Mouse (Mus musculus) forebrain, embryonic 12.5 days (tissue): ENCODE measurements around the gene Gm8180. TPM values are rescaled to one million over a fixed set of nuclear protein-coding genes. Genes with fewer than 3 reads are reported as not detected.
"Not testable (repeated sequence)": the region's sequence is repeated elsewhere in the genome, so short reads cannot be mapped to it uniquely, and the experiment has no call there.

ENCODE experiments used
- ATAC-seq: fragments of 200-750 bp; cut with Nextera tagmentation; 2 replicates; pipeline ENCODE4 v1.8.0; 2017; ENCODE audit warnings: moderate TSS enrichment; ENCODE audit not compliant: low FRiP score
- H3K27ac ChIP-seq: fragments of 300-500 bp; sonication (generic); 2 replicates; pipeline ENCODE4 v1.5.1; 2016; ENCODE audit warnings: mild to moderate bottlenecking
- H3K27me3 ChIP-seq: fragments of 300-500 bp; sonication (generic); 2 replicates; pipeline ENCODE4 v1.6.1; 2016; ENCODE audit warnings: mild to moderate bottlenecking
- H3K36me3 ChIP-seq: fragments of 300-500 bp; sonication (generic); replicated peaks from 2 replicates; pipeline ENCODE4 v1.6.1; 2016; ENCODE audit warnings: mild to moderate bottlenecking
- H3K4me1 ChIP-seq: fragments of 300-500 bp; sonication (generic); 2 replicates; pipeline ENCODE4 v1.6.1; 2016
- H3K4me2 ChIP-seq: fragments of 300-500 bp; sonication (generic); 2 replicates; pipeline ENCODE4 v1.6.1; 2016; ENCODE audit warnings: mild to moderate bottlenecking, moderate library complexity
- H3K4me3 ChIP-seq: fragments of 300-500 bp; sonication (generic); replicated peaks from 2 replicates; pipeline ENCODE4 v1.5.1; 2016; ENCODE audit warnings: mild to moderate bottlenecking
- H3K9ac ChIP-seq: fragments of 300-500 bp; sonication (generic); 2 replicates; pipeline ENCODE4 v1.6.1; 2016; ENCODE audit warnings: mild to moderate bottlenecking
- H3K9me3 ChIP-seq: fragments of 300-500 bp; sonication (generic); 2 replicates; pipeline ENCODE4 v1.6.1; 2016
- WGBS: fragments of 180-500 bp; shearing (Covaris S2); methylation state at CpG from one replicate; pipeline ENCODE4 v1.1.7; 2016; 5-methylcytosine and 5-hydroxymethylcytosine counted together
- polyA plus RNA-seq: library from polyadenylated mRNA; unstranded; fragments of >200 nt; fragmentation: Nextera tagmentation; extraction: Ambion mirVana; gene quantifications from 2 replicates; pipeline ENCODE4 v1.2.1, GENCODE M21; 2016

Gene Gm8180
- polyA plus RNA-seq: not detected in 2 replicates

DNA sequence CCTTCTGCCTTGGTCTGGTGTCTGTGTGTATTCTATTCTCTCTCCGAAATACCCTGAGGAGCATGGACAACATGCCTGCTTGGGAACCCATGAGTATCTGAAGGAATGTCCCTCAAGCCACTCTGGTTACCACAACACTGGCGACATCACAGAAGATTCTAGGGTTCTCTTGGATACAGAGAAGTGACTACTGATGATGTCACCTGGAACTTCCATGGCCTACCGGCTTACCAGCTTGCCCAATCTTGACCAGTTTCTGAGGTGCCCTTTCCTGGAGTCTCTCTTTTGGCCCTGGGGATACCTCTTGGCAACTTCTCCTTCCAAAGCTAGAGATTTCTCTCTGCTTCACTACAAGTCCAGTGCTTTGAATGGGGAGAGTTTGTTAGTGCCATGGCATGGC is at the start of gene Gm8180:
Gene Gm8180, minus strand, starts transcription at position 101 of the 400 bp plus-strand sequence.
- not testable (repeated sequence) for H3K4me2 ChIP-seq, H3K9ac ChIP-seq, H3K36me3 ChIP-seq, H3K27me3 ChIP-seq, H3K27ac ChIP-seq, H3K4me3 ChIP-seq, ATAC-seq, H3K4me1 ChIP-seq, H3K9me3 ChIP-seq
- 87% methylated on average over 3 of the region's 3 CpGs for WGBS

GRCm38 (mm10) chr14:43830385-43830784 is 45.8 kb upstream of the Gm8180 start:
- 63% methylated on average over 1 of the region's 1 CpGs for WGBS
- not testable (repeated sequence) for H3K36me3 ChIP-seq, ATAC-seq, H3K27me3 ChIP-seq, H3K4me1 ChIP-seq, H3K9ac ChIP-seq, H3K4me2 ChIP-seq, H3K27ac ChIP-seq, H3K4me3 ChIP-seq, H3K9me3 ChIP-seq

GRCm38 (mm10) chr14:43824176-43824575 is 39.6 kb upstream of the Gm8180 start:
- H3K9me3 ChIP-seq, H3K4me1 ChIP-seq, H3K4me2 ChIP-seq, H3K4me3 ChIP-seq, H3K27ac ChIP-seq, H3K9ac ChIP-seq, H3K27me3 ChIP-seq, ATAC-seq, H3K36me3 ChIP-seq: not testable (repeated sequence)
- WGBS: 89% methylated on average over 6 of the region's 6 CpGs

DNA sequence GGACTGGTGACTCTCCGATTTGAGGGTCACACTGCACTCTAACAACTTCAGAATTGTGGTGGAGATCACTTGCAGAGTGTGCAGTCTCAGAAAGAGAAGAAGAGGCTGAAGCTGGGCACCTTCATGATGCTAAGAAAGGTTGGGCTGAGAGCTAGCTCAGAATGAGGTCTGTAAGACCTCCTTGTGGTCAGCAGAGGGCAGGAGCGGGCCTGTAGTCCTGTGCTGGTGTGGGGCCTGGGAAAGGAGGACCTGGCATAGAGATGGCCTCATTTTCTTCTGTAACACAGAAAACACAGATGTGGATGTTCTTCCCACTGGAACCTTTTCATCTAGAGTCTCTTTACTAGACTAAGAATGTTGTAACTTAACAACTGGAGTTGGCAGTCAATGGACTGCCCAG is 37.3 kb upstream of the Gm8180 start:
- H3K4me1 ChIP-seq, H3K9me3 ChIP-seq, H3K4me2 ChIP-seq, H3K27ac ChIP-seq, H3K4me3 ChIP-seq, ATAC-seq, H3K9ac ChIP-seq, H3K36me3 ChIP-seq, H3K27me3 ChIP-seq: not testable (repeated sequence)
- 59% methylated on average over 1 of the region's 2 CpGs for WGBS

- not testable (repeated sequence) for H3K4me1 ChIP-seq, H3K9ac ChIP-seq, H3K4me3 ChIP-seq, ATAC-seq, H3K27ac ChIP-seq, H3K4me2 ChIP-seq, H3K36me3 ChIP-seq, H3K9me3 ChIP-seq, H3K27me3 ChIP-seq
- 68% methylated on average over 8 of the region's 9 CpGs for WGBS
Measured at GRCm38 (mm10) chr14:43812458-43812857, 27.9 kb upstream of the Gm8180 start.

DNA sequence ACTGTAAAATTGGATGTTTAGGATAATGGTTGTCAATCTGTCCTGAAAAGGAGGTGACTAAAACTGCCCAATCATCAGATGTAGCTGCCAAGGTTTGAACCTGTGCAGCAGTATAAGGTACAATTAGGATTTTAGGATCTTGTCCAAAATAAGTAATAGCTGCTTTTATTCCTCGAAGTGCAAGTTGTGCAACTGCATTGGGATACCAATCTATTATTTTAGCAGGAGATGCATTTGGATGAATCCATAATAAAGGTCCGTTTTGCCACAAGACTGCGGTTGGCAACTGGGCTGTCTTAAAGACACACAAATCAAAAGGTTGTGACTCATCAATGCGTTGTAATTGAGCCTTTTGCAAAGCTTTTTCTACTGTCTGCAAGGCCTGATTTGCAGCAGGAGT is 23.6 kb upstream of the Gm8180 start:
- H3K9ac ChIP-seq, H3K27me3 ChIP-seq, H3K36me3 ChIP-seq, H3K27ac ChIP-seq, H3K9me3 ChIP-seq, ATAC-seq, H3K4me2 ChIP-seq, H3K4me1 ChIP-seq, H3K4me3 ChIP-seq: not testable (repeated sequence)
- 72% methylated on average over 4 of the region's 4 CpGs for WGBS

GRCm38 (mm10) chr14:43804435-43804834 is 19.9 kb upstream of the Gm8180 start:
- H3K36me3 ChIP-seq, H3K4me2 ChIP-seq, H3K27ac ChIP-seq, ATAC-seq, H3K9me3 ChIP-seq, H3K4me3 ChIP-seq, H3K27me3 ChIP-seq, H3K9ac ChIP-seq, H3K4me1 ChIP-seq: not testable (repeated sequence)
- 16% methylated on average over 7 of the region's 7 CpGs for WGBS

- ATAC-seq: peak; percentile 60; the same call in 1 of the 2 replicates
- peak overlapping the region; percentile 1; the same call in 1 of the 2 replicates for H3K4me3 ChIP-seq
- H3K4me1 ChIP-seq, H3K36me3 ChIP-seq, H3K27me3 ChIP-seq, H3K9ac ChIP-seq, H3K27ac ChIP-seq, H3K9me3 ChIP-seq: not testable (repeated sequence)
- 12% methylated on average over 23 of the region's 23 CpGs for WGBS
- H3K4me2 ChIP-seq: peak overlapping the region; percentile 42
Measured at GRCm38 (mm10) chr14:43796905-43797470, 12.4 kb upstream of the Gm8180 start.

DNA sequence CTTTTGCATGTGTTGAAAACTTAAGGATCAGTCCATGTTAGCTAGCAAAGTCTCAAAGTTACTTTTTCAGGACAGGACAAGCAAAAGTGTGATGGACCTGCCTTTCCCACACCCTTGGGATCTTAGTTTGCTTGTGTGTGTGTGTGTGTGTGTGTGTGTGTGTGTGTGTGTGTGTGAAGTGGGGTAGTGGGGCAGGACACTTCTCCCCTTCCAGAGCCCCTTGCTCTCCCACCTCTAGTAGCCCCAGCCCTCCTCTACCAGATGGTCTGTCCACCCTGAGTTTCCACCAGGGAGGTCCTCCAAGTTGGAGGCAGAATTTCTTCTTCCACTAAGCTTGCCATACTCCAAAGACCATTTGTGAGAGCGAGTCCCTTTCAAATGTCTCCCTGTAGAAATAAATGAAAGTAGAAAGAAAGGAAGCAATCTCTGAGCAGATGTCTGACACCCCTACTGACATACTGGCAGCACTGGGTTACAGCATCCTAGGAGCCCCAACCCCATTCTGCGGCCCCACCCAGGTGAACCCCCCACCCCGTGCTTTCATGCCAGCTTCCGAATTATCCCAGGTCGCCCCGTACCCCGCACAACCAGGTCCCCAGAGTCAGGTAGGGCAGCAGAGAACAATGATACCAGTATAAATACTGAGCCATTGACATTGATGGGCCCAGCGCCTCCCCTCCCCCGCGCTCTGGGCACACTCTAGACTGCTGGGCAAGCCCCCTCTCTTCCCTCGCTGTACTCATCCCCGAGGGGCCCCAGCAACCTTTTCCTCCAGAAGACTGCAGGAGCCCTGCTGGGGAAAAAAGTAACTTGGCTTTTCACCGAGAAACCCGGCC is 11.7 kb upstream of the Gm8180 start:
- peak; percentile 49; the same call in 1 of the 2 replicates for ATAC-seq
- no peaks in the 10 kb centered on the region for H3K9me3 ChIP-seq
- H3K36me3 ChIP-seq: no peaks in the 10 kb centered on the region
- 21% methylated on average over 14 of the region's 14 CpGs for WGBS
- no peak overlapping the region for H3K9ac ChIP-seq
- 0 out of 2 replicates have a peak, but pooled peaks cover 6% of the 10 kb centered on the region for H3K4me1 ChIP-seq
- H3K4me3 ChIP-seq: peak overlapping the region; percentile 1; the same call in 1 of the 2 replicates
- H3K27me3 ChIP-seq: no peaks in the 10 kb centered on the region
- H3K4me2 ChIP-seq: peak overlapping the region; percentile 42
- no peak overlapping the region for H3K27ac ChIP-seq

GRCm38 (mm10) chr14:43793811-43794210 is 9.3 kb upstream of the Gm8180 start:
- H3K36me3 ChIP-seq, H3K9me3 ChIP-seq, H3K4me2 ChIP-seq, H3K27ac ChIP-seq, ATAC-seq, H3K9ac ChIP-seq, H3K4me3 ChIP-seq, H3K27me3 ChIP-seq, H3K4me1 ChIP-seq: not testable (repeated sequence)
- WGBS: 86% methylated on average over 5 of the region's 5 CpGs

DNA sequence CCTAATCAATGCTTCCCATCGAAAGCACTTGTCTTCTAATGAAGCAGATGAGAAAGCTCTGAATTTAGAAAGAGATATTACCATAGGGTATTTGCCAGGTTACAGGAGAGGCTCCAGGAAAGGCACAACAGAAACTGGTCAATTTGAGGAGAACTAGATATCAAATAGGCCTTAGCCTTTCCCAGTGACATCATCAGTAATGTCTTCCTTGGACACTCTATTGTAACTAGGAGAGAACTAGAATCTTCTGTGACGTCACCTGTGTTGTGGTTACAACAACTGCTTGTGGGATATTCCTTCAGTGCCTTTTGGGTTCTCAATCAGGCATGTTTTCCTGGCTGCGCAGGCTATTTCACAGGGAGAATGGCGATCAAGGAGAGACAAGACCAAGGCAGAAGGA is 37.0 kb downstream of the Gm8180 start, which contains the start of gene Gm6526:
Gene Gm6526, plus strand, starts transcription at position 301 of the 400 bp plus-strand sequence.
- not testable (repeated sequence) for H3K9ac ChIP-seq, H3K4me2 ChIP-seq, ATAC-seq, H3K27me3 ChIP-seq, H3K4me3 ChIP-seq, H3K9me3 ChIP-seq, H3K36me3 ChIP-seq, H3K27ac ChIP-seq, H3K4me1 ChIP-seq
- WGBS: 88% methylated on average over 4 of the region's 4 CpGs
